Mouse (Mus musculus): ENCODE data around the gene Sipa1l3.

DNA sequence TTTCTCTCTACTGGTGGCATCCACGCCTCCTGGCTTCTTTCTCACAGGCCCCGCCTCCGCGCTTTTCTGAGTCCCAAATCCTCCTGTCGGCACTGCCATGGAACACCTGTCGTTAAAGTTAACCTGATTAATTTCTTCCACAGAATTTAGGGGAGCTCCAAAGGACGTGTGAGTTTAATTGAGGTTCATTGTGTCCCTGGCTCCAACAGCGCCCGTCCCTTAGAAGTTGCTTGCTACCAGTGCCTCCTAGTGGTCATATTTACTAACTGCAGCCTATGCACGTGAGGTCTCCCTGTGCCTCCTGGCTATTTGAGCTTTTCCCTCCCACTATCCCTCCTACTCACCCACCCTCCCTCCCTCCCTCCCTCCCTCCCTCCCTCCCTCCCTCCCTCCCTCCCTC lies 221.4 kb downstream of the Sipa1l3 start:
- TF ChIP-seq CTCF (IDR thresholded peaks at IDR 0.05; ENCODE audit: borderline replicate concordance, insufficient read depth, low read depth, low read length) (peak; percentile 89), POLR2A (IDR thresholded peaks at IDR 0.05; ENCODE audit: borderline replicate concordance, insufficient read depth, low read length) (no peak)
